Mouse (Mus musculus): ENCODE measurements at regions not wholly inside any gene's neighbourhood (a gene's known extent, or its start where the extent isn't known, plus 50 kb on each side); places are given as distances from the start of the nearest gene placed in this dataset.

DNA sequence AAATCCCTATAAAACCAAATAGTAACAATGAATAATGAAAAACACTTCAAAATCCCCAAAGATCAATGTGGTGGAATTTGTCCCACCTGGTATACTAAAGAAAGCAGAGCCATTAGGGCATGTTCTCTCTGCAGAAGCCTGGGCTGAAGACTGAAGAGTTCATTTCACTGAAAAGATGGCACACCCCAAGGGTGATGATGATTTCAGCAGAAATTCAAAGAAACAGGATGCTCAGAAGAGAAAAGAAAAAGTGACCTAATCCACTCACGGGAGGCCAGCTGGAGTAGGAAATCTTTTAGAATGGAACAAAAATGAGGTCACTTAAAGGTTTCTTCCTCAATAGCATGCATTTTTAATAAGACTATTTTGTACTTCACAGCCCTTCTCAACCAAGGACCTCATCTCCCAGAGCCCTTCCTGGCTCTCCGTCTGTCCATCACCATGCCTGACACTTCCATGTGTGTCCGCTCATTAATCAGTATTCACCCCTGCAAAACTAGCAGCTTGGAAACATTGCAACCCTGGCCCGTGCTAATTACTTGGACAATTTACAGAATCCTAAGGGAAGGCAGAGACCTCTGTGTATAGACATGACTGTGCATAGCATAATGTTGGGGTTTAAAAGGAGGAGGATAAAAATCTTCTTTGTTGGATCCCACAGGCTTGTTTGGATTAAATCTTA is 101.9 kb upstream of the F13a1 start:
- DNase-seq = no peak
- intact Hi-C loops (cut with DNase I; ENCODE audit: low total_unique reads) = no loop called here

DNA sequence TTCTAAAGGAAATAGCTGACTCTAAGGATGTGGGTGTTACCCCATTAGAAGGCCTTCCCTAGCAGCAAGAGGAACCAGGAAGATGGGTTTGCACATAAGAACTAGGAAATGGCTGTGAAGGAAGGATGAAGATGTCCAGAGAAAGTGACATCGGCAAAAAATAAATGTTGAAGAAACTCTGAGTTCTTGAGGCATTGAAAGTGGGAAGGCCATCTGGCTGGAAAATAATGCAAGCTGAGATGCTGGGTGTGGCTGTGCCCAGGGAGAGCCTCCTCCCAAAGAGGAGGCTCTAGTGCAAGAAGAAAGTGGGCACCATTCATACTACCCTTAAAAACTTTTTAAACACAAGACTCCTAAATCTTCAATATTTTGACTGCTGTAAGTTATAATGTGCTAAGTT is 99.9 kb upstream of the F13a1 start:
- intact Hi-C loops (cut with DNase I; ENCODE audit: low total_unique reads) = no loop called here
- no peak for DNase-seq

DNA sequence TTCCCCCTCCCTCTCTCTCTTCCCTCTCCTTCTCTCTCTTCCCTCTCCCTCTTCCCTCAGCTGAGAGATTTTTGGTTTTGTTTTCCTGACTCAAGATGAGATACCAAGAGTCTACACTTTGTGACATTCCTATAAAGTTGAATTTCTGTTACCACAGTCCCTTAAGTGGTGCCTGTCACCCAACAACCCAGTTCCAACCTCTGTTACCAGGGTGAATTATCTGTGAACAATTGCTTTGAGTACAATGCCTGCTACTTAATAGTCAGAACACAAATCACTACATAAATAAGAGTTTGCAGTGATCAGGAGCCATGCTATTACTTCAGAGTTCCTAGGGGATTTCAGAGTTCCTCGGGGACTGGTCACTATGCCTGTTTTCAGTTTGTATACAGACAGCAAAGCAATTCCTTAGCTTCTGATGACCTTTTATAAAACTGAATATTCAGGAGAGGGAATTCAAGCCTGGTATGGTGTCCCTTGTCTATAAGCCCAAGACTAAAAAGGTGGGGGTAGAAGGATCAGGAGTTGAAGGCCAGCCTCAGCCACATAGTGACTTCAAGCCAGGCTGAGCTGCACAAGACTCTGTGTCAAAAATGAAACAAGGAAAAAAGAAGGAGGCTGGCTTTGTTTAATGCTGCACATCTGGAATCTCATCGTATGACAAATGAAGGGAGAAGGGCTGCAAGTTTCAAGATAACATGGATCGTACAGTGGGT is 99.2 kb upstream of the F13a1 start:
- intact Hi-C loops (cut with DNase I; ENCODE audit: low total_unique reads) = no loop called here
- DNase-seq = no peak

DNA sequence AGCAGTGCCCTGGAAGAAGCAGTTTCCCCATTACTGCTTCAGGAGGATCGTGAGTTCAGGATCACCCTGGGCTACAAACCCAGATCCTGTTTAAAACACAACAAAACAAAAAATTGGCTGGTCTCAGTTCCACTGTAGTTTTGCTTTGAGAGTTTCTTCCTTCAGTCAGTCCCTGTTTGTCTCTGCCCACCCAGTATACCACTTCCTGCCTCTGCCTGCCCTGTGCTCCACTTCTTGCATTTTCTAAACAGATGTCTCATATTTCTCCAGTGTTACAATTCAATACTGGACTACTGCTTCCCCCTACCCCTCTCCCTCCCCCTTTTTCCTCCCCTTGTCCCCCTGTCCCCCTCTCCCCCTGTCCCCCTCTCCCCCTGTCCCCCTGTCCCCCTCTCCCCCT is 98.6 kb upstream of the F13a1 start:
- intact Hi-C loops (cut with DNase I; ENCODE audit: low total_unique reads) = no loop called here
- no peak for DNase-seq

DNA sequence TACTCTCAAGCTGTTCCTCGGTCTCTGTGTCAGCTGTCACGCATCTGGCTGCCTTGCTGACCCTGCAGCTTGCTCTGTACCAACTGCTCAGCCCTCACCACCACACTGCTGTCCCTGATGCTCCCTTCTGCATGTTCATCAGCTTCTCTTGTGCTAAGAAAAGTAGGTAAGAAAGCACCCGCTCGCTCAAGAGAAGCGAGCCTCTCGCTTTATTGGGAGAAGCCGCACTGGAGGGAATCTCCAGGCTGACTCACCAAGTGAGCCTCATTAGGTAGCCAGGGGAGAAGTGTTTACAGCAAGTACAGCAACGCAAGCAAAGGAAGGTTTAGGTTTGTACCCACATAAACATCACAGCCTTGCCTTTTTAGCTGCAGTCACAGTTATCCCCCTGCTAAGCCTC is 97.7 kb upstream of the F13a1 start:
- intact Hi-C loops (cut with DNase I; ENCODE audit: low total_unique reads) = no loop called here

DNA sequence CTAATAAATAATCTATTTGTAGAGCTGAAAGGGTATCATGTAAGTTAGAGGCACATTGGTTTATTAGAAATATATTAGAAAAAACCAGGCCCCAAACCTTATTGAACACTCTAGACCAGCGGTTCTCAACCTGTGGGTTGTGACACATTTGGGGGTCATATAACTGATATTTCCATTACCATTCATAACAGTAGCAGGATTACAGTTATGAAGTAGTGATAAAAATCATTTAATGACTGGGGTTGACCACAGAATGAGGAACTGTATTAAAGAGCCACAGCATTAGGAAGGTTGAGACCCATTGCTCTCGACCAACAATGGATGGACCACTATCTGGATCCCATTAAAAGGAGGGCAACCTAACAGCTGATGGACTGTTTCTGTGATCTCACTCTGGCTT is 92.8 kb upstream of the F13a1 start:
- no peak for DNase-seq
- intact Hi-C loops (cut with DNase I; ENCODE audit: low total_unique reads) = no loop called here

More for the DNA sequence above, 97.7 kb upstream of the F13a1 start:
- no peak for DNase-seq

DNA sequence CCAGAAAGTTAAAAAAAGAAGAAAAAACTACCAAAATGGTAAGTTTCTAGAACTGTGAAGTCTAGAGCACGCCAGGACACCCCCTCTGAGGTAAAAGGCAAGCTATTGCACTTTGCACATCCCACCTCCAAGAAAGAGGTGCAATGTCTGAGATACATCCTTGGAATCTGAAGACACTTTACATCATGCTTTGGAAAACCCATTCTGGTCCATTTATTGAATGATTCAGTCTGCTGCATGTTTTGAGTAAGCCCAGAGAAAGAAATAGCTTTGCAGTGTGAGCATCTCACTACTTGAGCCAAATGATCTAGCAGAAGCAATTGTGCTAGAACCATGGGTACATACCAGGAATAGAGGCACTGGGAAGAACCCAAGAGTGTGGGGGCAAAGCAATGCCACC is 85.1 kb upstream of the F13a1 start:
- no peak for DNase-seq
- intact Hi-C loops (cut with DNase I; ENCODE audit: low total_unique reads) = no loop called here

DNA sequence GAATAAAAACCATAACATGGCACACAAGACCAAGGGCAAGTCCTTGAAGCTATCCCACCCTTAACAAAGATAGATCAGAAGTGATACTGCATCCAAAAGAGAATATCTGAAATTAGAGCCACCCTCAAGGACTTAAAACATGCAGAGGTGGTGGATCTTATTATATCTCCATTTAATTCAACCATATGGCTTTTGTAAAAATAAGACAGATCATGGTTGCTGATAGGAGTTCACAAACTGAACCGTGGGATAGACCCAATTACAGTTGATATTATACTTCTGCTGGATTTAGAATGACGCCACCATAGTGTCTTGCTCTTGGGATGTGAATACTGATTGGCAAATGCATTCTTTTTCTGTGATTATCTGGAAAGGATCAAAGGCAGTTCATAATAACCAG is 84.5 kb upstream of the F13a1 start:
- no peak for DNase-seq

DNA sequence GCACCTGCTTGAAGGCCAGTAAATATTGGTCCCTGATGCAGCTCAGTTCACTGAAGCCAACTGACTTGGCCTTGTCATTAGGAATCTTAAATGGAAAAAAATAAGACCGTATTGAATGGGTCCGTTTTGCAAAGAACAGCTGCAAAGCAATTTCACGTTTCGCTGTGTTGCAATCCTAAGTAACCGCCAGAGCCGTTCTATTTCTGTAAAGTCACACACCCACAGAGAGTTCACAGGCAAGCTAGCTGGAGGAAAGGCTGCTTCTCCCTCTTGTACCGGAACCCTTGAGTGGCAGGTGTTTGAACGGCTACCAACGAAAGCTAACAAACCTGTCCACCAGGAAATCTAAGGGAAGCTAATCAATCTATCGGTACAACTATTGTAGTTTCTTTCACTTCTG is 80.6 kb upstream of the F13a1 start:
- intact Hi-C loops (cut with DNase I; ENCODE audit: low total_unique reads) = no loop called here
- DNase-seq = peak; percentile 47

More for the DNA sequence above, 84.5 kb upstream of the F13a1 start:
- intact Hi-C loops (cut with DNase I; ENCODE audit: low total_unique reads) = no loop called here

DNA sequence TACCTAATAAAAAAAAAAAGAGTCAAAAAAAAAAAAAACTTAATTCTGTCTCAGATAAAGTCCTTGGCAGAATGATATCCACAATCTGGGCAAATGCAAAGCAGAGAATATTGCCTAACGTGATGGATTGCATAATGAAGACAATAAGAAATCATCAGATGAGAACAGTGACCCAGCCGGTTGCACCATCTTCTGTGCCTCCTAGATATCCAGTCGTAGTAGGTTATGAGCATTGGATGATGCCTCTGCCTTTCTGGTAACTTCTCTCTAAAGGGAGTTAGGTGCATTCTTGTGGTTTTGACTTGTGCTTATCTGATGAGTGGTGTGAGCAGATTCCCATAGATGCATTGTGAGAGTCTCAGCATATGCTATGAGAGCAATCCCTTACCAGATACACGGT is 71.6 kb upstream of the F13a1 start:
- DNase-seq = no peak
- intact Hi-C loops (cut with DNase I; ENCODE audit: low total_unique reads) = no loop called here

DNA sequence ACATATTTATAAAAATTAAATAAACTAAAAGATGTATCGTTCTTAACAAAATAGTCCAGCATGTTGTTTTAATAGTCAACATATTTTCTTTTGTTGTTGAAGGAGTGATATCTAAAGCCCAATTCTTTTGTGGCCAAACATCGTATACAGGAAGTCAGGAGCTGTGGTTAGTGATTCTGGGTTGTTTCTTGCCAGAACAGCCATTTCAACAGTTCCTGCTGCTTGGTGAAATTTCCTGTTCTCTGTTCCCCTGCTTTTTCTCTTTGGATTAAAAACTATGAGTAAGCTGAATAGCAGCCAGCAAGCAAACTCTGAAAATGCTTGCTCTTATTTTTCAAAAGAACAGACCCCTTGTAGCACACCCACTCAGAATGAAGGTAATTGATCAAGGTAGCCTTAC is 70.2 kb upstream of the F13a1 start:
- no peak for DNase-seq
- intact Hi-C loops (cut with DNase I; ENCODE audit: low total_unique reads) = no loop called here

DNA sequence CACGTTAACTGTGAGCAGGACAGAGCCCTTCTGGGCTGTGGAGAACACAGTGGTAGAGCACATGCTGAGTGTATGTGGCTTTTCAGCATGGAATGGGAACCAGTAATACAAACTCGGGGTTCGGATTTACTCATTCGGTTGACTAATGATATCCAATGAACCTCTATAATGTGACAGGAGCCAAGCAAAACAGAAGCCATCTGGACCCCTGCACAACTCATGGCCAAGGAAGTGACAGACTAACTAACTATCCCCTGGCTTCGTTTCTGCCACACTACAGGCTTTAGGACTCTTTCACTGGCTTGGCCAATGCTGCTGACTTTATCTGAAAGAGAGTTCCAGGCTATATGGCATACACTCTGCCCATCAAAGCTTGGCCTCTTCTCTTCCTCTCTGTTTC is 64.3 kb upstream of the F13a1 start:
- intact Hi-C loops (cut with DNase I; ENCODE audit: low total_unique reads) = no loop called here
- no peak for DNase-seq

DNA sequence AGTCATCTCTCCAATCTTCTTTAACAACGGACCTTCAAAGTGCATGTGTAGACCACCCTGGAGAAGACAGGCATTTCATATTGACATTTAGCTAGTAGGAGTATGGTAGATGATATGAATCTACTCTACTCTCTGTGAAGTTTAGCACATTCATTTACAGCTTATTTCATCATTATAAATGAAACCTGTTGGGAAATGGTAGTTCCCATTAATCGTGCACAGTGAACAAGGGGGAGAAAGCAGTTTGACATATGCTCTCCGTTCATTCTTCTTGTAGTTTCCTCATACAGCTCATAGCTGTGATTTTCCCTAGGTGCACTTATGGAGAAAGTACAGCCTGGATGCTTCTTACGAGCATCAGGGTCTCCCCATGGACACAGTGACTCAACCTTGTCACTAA is 61.7 kb upstream of the F13a1 start:
- DNase-seq = no peak
- intact Hi-C loops (cut with DNase I; ENCODE audit: low total_unique reads) = no loop called here

DNA sequence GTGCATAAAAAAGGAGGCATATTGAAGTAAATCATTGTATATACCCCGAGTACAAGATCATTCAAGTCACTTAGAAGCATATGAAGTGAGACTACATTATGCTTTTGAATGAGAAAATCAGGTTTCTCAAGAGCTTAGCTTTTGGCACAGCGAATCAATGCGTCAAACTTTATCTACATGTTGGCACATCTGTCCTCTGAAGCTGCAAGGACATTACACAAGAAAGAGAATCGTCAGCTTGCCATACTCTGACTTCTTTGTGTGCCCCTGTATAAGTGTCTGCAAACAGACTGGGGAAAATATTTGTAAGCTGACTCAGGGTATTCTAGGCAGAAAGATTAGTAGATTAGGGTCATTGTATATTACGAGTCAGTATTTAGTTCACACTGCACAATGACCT is 57.7 kb upstream of the F13a1 start:
- intact Hi-C loops (cut with DNase I; ENCODE audit: low total_unique reads) = no loop called here
- no peak for DNase-seq

DNA sequence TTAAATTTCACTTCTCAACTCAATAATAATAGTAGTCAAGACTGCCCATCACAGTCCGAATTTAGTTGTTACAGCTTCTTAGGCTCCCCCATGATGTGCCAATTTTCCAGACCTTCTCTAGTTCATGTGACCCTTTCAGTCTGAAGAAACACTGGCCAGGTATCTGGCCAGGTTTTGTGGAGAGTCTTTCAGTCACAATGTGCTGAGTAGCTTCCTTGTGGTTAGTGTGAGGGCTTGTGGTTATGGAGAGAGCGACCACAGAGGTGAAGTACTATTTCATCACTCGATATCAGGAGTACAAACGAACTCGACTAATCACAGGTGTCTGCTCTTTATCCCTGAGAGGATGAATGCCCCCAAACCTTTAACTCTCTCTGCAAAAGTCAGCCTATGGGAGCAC is 56.0 kb upstream of the F13a1 start:
- intact Hi-C loops (cut with DNase I; ENCODE audit: low total_unique reads) = no loop called here

DNA sequence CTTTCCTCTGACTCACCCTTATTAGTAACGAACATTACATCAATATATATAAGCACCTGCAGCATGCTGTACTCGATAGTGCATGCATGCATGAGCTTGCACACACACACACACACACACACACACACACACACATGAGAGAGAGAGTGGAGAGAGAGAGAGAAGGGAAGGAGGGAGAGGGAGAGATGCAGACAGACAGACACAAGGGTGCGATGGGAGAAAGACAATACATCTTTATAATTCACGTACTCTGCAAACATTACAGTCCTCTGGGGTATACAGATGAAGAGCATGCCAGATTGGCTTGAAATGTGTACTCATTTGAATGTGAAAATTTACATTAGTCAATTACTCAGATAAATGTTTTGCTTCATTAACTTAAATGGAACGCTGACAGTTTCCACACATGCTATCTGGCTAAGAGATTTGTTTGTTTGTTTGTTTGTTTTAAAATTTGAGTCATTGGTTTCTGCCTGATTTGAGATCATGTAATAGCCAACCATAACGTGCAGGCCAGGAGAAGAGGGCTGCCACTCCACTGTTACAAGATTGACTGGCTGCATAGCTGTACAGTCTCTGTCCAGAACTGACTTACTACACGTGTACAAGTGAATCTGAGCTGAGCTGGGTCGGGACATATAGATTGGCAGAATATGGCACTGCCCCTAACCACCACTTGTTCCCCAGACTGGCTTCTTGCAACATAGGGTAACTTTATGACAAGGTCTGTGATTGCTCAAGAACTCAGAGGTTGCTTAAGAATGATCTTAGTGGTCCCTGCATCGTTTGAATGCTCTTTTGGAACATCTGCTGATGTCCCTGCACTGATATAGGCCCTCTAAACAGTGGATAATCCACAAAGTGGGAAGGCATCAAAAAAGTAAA is 54.6 kb upstream of the F13a1 start:
- intact Hi-C loops (cut with DNase I; ENCODE audit: low total_unique reads) = no loop called here
- DNase-seq = no peak

More for the DNA sequence above, 56.0 kb upstream of the F13a1 start:
- DNase-seq = no peak

DNA sequence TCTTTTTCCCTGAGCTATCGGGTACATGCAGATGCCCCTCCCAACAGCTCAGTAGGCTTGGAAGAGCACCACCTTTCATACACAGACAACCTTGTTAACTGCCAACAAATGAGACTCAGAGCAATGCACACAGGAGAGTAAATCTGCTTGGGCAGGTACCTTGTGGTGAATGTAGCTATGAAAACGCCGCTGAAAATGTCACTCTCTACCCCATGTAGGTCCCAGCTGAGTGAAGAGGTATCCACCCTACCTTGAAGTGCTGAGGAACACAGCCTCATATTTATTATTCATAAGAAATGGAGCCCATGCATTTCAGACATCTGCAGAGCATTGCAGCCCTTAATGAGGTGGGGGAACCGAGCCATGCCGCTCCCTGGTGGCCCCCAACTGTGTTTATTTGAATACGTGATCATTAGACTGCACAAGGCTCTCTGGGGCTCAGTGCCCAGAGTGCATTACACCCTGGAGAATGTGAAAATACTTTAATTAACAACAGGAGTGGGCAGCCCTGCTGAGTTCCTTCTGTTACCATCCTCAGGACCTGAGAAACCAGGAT is 53.8 kb upstream of the F13a1 start:
- intact Hi-C loops (cut with DNase I; ENCODE audit: low total_unique reads) = no loop called here
- no peak for DNase-seq

DNA sequence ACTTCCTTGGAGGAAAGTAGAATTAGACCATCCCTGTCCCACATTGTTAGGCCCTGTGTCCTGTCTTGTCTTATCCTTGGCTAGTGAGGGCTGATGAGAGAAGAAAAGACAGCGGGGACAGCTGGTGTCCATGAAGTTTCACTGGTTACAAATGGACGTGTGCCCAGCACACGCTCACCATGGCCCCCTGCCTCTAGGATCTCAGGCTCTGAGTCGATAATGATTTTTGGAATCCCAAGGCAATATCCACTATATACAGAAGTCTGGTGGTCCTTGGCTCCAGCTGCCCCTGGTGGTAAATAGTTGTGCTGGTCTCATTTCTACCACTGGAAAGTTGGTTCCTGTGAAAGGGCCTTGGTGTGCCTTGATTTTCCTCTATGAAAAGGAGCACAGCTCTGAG is 51.7 kb upstream of the F13a1 start:
- no peak for DNase-seq
- intact Hi-C loops (cut with DNase I; ENCODE audit: low total_unique reads) = no loop called here

Data from gastrocnemius, postnatal 14 days (tissue).